Mouse (Mus musculus) CD4-positive helper T cell, adult 2 months (primary cell): ENCODE data around the gene Dus3l.

Experiments used
- DNase-seq: peaks from one replicate; pipeline ENCODE4 v3.0.0-alpha.2; 2012; ENCODE audit warnings: low read depth, missing footprints, low spot score

Gene Dus3l

GRCm38 (mm10) chr17:56764474-56765354 lies at the start of gene Dus3l:
Dus3l (plus strand) TSS chr17:56764757.
- DNase-seq, result peak; percentile 93

DNA sequence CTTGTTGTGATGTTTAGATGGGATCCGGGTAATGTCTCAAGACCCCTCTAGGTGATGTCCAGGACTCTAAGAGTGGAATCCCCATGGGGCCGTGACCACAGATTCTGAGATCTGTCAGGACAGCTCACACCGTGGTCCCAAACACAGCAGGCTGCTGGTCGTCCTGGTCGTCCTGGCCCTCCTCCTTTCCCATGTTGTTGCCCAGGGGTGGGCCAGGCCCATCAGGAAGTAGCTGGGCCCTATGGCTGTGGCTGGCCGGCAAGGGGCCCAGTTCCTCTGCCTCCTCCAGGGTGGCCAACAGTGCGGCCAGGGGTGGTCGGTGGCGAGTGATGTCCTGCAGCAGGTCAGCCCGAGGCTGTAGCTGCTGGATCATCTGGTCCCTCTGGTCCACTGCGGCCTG lies 49.2 kb upstream of the Dus3l start:
- no peak for DNase-seq

DNA sequence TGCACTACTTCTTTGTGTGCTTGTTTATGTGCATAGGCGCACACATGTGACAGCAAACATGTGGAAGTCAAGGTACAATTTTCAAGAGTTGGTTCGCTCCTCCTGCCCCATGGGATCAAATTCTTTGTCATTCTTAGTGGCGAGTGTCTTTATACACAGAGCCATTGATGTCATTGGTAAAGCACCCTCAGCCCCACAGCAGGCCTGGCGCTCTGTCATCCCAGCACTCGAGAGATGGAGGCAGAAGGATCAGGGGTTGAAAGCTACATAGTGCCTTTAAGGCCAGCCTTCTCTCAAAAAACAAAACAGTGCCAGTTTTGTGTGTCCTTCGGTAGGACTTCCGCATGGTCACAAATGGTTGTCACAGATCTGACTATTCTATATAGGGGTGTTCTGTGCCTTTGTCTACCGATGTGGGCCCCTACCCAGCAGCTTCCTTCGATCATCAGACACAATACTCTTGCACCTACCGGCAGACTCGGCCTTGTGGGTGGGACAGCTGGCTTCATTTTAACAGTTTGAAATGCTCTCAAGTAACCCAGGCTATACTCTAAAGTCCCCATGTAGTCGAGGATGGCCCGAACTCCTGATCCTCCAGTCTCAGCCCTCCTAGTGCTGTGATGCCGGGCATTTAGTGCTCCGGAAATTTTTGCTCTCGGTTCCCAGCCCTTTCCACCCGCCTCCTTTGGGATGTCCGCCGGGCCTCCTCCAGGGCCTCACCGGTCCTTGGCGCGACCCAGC lies 48.5 kb upstream of the Dus3l start:
- peak; percentile 19 for DNase-seq

GRCm38 (mm10) chr17:56716655-56717362 lies 47.7 kb upstream of the Dus3l start:
- DNase-seq, result peak; percentile 99

DNA sequence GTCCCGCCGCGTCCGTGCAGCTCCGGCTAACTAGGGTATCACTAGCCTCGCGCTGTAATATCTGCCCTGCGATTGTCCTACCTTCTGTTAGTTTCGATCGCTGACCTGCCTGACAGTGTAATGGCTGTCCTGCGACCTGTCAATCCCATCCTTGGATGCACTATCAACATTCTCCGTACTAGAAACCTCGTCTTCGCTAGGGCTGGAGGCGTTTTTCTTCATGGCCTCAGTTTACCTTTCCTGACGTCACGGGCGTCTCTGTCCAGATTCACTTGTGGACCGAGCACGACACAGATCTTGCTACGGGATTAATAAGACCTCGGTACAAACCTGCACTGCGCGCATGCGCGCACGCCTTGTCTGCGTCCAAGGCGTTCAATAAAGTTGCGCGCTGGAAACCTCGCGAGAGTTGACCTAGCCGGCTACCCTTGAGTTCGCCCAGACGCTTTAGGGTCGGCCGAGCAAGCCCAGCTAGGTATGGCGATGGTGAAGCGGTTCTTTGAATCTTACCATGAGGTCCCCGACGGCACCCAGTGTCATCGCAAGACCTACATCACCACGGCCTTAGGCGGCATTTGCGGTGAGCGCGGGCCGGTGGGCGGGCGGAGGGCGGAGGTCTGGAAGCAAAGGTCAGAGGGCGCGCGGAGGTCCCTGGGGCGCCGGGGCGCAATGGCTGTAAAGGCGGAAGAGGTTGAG lies 47.0 kb upstream of the Dus3l start, which contains the start of the genes Ndufa11 and Vmac:
Ndufa11 (plus strand) TSS at position 405 of the 696 bp plus-strand sequence.
Vmac (minus strand) TSS at position 660 of the 696 bp plus-strand sequence.
- DNase-seq, result peak; percentile 97

DNA sequence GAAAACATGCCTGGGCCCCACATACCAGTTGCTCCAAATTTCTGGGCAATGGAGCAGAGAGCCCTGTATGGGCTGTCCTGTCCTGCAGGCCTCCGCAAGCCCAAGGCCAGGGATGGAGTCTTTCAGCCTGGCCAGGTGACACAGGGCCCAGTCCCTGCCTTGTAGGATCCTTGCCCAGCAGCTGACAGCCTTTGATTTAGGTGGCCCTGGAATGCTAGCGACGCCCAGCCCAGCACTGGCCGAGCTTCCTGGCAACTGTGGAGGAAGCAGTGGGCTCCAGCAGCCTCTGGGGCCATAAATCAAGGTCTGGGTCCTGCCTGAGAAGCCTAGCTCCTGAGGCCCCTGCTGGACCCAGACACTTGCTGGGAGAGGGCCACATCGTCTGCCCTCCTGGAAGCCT lies 42.1 kb upstream of the Dus3l start:
- no peak for DNase-seq

- DNase-seq, result no peak
Measured at GRCm38 (mm10) chr17:56723419-56724161, 41.0 kb upstream of the Dus3l start.

DNA sequence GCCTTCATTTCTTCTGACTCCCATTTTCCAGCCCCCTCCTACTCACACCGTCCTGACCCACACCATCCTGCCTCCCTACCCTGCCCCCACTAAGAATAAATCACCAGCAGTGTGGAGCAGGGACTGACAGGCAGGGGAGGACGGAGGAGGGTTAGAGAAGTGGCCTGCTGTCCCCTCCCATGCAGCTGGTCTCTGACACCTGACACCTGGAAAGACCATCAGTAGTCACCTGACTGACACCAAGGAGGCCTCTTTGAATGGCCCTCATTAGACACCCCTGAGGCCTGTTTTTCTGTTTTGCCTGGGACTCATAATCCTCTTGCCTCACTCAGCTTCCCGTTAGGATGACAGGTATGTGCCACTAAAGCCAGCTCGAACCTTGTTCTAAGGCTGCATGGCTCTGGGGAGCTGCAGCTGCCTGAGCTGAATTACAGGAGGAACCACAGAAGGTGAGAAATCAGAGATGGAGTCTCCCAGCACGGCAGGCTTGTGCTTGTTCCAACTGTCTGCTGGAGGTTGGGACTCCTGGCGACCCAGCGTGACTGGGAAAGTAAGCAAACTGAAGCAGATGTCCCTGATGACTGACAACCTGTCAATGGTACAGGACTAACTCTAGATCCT lies 37.4 kb upstream of the Dus3l start:
- no peak for DNase-seq

GRCm38 (mm10) chr17:56727659-56728058 lies 36.9 kb upstream of the Dus3l start:
- no peak for DNase-seq

DNA sequence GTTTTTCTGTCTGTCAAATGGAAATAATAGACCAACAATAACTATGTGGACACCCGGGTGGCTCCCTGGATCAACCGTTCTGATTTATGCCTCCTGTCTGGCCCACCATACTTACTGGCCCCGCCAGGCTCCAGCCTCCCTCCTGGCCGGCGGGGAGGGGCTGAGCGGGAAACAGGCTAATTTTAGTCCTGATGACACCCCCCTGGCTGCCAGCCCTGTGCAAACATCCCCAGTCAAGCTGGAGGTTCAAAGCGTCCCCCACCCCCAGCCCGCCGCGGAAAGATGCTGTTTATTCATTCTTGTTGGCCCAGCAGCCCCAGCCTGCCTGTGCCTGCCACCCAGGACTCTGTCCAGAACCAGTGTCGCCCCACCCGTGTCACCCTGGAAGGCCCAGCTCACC lies 36.4 kb upstream of the Dus3l start:
- DNase-seq, result no peak

- DNase-seq, result no peak
Measured at GRCm38 (mm10) chr17:56729151-56729550, 35.4 kb upstream of the Dus3l start.

DNA sequence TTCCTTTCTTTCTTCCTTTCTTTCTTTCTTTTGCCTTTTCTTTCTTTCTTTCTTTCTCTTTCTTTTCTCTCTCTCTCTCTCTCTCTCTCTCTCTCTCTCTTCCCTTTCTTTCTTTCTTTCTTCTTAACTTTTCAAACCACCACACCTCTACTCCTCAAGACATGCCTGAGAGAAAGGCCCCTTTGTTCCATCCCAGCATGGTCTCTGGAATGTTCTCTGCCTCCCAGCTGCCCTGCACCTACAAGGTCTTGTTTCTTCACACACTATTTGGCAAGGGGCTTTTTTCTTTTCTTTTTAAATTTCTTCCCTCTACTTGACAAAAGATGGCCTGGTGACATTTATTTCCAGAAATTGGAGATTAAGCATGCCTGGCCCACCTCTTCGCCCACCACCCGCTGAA lies 34.9 kb upstream of the Dus3l start:
- DNase-seq, result no peak

DNA sequence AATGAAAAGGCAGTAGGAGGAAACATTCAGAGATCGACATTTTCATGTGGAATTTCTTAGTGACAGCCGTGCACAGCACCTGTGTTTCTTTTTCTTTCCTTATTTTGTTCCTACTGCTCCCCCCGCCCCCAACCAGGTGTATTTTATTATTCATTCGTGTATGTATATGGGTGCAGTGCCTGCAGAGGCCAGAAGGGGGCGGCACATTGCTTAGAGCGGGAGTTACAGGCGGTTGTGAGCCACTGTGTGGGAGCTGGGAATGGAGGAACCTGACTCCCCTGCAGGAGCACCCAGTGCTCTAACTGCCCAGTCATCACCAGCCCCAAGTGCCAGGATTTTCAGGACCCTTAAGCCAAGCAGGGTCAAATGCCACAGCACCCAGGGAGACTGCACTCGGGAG lies 28.0 kb upstream of the Dus3l start:
- no peak for DNase-seq

- no peak for DNase-seq
Measured at GRCm38 (mm10) chr17:56738221-56738620, 26.3 kb upstream of the Dus3l start.

DNA sequence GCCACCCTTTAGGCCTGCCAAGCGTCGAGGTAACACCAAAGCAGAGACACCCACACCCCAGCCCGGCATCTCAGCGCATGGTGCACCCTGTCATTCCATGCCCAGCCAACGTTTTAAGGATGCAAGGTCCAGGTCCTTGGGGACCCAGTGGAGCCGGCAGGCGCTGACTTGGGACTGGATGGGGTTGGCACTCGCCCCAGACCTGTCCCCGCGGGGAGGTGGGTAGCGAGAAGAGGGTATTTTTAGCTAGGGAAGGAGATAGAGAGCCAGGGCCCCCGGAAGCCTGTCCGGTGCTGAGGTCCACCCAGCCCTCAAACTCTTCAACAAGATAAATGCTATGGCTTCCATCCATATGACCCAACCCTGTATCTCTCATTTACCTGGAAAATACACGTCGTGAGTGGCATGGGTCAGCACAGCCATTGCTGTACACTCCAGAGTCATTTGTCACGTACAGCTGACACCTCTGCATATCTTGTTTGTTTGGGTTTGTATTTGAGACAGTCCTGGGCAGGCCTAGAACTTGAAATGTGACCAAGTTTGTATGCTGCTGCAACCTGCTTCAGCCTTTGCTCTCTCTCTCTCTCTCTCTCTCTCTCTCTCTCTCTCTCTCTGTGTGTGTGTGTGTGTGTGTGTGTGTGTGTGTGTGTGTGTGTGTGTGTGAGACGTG lies 24.3 kb upstream of the Dus3l start:
- DNase-seq, result no peak

DNA sequence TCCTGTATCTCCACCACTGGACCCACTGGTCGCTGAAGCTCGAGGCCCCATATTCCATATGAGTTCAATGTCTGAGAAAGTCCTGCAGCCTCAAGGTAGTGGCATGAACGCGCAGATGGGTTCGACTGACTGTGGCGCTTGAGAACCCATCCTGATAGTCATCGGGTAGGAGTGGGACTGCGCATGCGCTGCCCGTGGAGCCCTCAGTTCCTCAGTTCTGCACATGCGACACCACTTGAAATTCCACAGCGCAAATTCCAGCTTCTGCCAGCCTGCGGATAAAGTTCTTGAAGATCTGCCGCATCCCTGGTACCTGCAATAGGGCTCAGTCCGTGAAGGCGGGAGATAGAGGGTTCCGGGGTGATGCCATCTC lies 23.8 kb upstream of the Dus3l start:
- DNase-seq, result no peak

GRCm38 (mm10) chr17:56744173-56744572 lies 20.4 kb upstream of the Dus3l start:
- DNase-seq, result no peak

DNA sequence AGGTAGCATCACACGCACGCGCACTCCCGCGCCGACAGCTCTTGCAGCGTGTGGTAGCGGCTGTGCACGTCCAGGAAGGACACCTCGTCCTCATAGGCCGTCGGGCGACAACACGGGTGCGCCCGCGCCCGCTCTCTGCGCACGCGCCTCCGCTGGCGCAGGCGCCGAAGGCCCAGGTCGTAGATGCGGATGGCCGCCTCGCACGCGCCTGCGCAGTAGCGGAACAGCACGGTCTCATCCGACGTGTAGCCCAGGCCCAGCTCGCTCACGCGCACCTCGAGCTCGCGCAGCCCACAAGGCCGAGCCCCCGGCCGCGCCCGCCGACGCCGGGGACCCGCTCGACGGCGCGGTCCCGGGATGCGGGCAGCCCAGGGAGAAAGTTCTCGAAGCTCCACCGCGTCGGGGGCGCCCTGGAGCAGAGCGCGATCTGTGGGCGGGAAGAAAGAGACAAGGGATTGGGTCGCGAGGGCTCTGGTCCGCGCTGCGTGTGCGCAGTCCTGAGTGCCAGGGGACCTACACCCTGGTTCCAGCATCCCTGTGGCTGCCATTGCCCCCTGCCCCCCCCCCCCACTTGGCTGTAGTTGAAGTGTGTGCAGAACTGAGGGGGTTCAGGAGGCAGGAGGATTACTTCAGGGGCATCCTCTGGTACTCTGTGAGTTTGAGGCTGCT lies 13.0 kb upstream of the Dus3l start:
- peak; percentile 39 for DNase-seq

DNA sequence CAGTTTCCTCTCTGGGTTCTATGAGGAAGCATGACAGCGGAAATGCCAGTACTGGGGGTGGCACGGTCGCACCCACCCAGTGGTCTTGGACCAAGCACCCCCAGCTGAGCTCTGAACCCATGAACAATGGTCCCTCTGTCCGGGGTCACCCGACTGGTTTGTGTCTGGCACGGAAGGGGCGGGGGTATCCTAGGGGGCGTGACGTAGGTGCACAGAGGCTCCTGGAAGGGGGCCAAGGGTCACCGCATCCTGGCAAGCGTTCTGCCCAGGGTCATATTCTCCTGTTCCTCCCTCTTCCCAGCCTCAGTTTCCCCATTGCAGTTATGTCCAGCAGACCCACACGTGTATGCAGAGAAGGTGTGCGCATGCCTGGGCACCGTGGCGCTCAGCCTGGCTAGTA lies 11.1 kb upstream of the Dus3l start:
- no peak for DNase-seq
